In genomic region chr5:124186981-124187507, GRCm38 (mm10) we compare ENCODE assay signal across 9 mouse cellular contexts.
A peak's percentile ranks its signal among the peaks of the same experiment; 100 is the strongest.
DNase-seq lines count a peak whose midpoint lies in the region; TF ChIP-seq lines count a peak whose summit lies in the region.
"Had no signal": no experiment of that assay in that cellular context is flagged by ENCODE, and none has a peak within 500 bp of the region (broad histone marks: within the 10 kb centered on the region; RNA-seq: fewer than 3 reads in every experiment).

No protein-coding gene starts in this region.

- no peaks in the 10 kb centered on the region for H3K9me3 ChIP-seq in heart, embryonic 10.5 days

- intact Hi-C loops in heart, postnatal 25 days (cut with DNase I): no loop called here
- intact Hi-C loops in left cerebral cortex, postnatal 14 days (cut with DNase I): loop anchor here (2.0 kb wide), 2 partner anchors 34 to 62 kb away; partner anchors contain the start of gene Pitpnm2

- WGBS in heart, embryonic 10.5 days: 18% methylated on average over 22 of the region's 22 CpGs
- 6% methylated on average over 22 of the region's 22 CpGs for WGBS in olfactory bulb, adult 2 months

- TF ChIP-seq POLR2A in olfactory bulb, adult 2 months (IDR thresholded peaks at IDR 0.05; ENCODE audit: insufficient read depth, low read depth, low read length): peak; percentile 49

- H3K27me3 ChIP-seq in heart, embryonic 10.5 days (ENCODE audit: insufficient read depth, poor library complexity, severe bottlenecking): no peaks in the 10 kb centered on the region
- H3K27me3 ChIP-seq: CH12.LX had no signal

- H3K4me3 ChIP-seq in heart, embryonic 10.5 days: peak overlapping the region; percentile 34
- peak overlapping the region; percentile 67 for H3K4me3 ChIP-seq in olfactory bulb, adult 2 months (ENCODE audit: insufficient read depth, low read depth, low read length)

- H3K27ac ChIP-seq in heart, embryonic 10.5 days: peak overlapping the region; percentile 87
- H3K27ac ChIP-seq in olfactory bulb, adult 2 months (ENCODE audit: insufficient read depth, low read depth, low read length): peak overlapping the region; percentile 92

- no peak for TF ChIP-seq CTCF in olfactory bulb, adult 2 months (IDR thresholded peaks at IDR 0.05; ENCODE audit: insufficient read depth, low read depth, low read length)

- no peaks in the 10 kb centered on the region; the same call in 1 of the 2 replicates for H3K36me3 ChIP-seq in heart, embryonic 10.5 days

- no peak for DNase-seq in heart, embryonic 10.5 days (ENCODE audit: low spot score)
- no peak for DNase-seq in heart, postnatal 25 days (ENCODE audit: low spot score)
- peak; percentile 76 to 78 for DNase-seq in cerebellum, postnatal 14 days
- DNase-seq in heart, postnatal 4 days: peak; percentile 19
- DNase-seq in left cerebral cortex, postnatal 14 days (ENCODE audit: low spot score in 2 of 2): peak; percentile 77 to 83
- no peak for DNase-seq in B cell, adult 2 months
- DNase-seq in urinary bladder, postnatal 25 days (ENCODE audit: low spot score): no peak

- H3K4me1 ChIP-seq in heart, embryonic 10.5 days: peaks cover 81% of the 10 kb centered on the region
- peaks cover 47% of the 10 kb centered on the region for H3K4me1 ChIP-seq in olfactory bulb, adult 2 months (ENCODE audit: control insufficient read depth, insufficient read depth, low read length)

Comparison
In these comparisons a context has a peak if more than half of its experiments do, and no peak if none do; other contexts are left out.
1. DNase-seq: peak in cerebellum, postnatal 14 days (2 of 2), heart, postnatal 4 days (single experiment) and left cerebral cortex, postnatal 14 days (2 of 2); none in heart, embryonic 10.5 days (single experiment), heart, postnatal 25 days (single experiment), B cell, adult 2 months (0 of 2) and urinary bladder, postnatal 25 days (single experiment).